Mouse (Mus musculus) T-helper 2 cell (primary cell): ENCODE measurements at regions not wholly inside any gene's neighbourhood (a gene's known extent, or its start where the extent isn't known, plus 50 kb on each side); places are given as distances from the start of the nearest gene placed in this dataset.
"Not testable (repeated sequence)": the region's sequence is repeated elsewhere in the genome, so short reads cannot be mapped to it uniquely, and the experiment has no call there.

Experiments
- in situ Hi-C: fragments of 300-600 bp; cut with MboI, MseI; formaldehyde crosslinking; loops from one replicate; pipeline ENCODE4 v1.15.1; 2025; ENCODE audit warnings: high pct_unique_total_duplicates

DNA sequence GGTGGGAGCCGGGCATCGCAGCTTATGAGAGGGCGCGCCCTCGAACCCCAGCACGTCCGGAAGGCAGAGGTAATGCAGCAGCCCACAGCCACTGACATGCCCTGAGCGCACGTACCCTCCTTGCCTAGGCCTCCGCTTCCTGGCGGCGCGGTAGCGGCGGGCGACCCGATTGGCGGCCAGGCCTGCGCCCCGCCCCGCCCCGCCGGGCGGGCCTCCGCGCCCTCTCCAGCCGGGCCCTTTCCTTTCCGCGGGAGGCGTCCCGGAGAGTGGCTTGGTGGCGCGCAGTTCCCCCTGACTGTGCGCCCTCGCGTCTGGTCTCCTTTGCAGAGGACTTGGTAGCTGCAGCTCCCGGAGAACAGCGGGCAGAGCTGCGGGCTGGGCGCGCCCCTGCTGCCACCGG, 461.1 kb downstream of the Gm21863 start:
- in situ Hi-C loops, result loop anchor here (10.0 kb wide), 1 partner anchor 1901 kb away; the partner anchor contains the start of gene 5730507C01Rik

DNA sequence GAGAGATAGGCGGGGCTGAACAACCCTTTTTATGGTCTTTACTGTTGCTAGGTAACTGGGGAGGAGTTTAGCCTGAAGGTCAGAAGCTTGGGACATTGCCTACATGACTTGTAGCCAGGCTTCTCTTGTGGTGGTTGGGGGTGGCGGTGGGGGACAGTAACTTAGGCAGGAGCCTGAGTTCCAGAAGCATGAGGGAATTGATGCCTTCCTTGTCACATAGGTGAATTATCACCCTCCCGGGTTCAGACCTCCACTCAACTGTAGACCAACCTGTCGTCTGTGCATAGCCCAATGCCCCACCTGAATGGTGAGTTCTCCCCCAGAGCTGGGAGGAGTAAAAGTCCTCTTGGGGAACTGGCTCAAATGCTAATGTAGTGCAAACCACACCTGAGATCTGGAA, 472.1 kb downstream of the Gm21863 start:
- in situ Hi-C loops, result loop anchor here (5.0 kb wide), 1 partner anchor 1341 kb away; no protein-coding TSS in a partner anchor

DNA sequence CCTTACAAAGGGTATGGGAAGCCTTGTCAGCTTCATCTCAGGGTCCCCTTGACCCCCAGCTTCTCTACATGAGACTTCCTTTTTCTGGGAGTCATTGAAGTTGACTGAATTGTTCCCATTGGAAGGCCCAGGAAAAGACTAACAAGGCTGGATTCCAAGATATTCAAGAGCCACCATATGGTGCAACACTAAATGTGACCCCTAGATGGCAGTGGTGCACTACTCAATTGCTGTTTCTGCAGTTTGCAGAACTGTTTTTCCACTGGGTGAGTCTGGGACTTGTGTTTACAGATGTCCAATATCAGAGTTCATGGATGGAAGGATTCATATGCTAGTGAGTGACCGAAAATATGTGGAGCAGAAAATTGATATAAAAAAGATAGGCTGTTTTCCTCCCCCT, 510.3 kb downstream of the Gm21863 start:
- in situ Hi-C loops, result not testable (repeated sequence)
